ENCODE assay signal across 1 mouse cellular context in genomic region chr1:156288556-156289221, GRCm38 (mm10).
TF ChIP-seq lines count a peak whose summit lies in the region.

No protein-coding gene starts in this region.

TF ChIP-seq in MEL, 35 proteins besides CTCF, POLR2A, EP300 and RAD21 (continued from another document):
- TF ChIP-seq CHD1 (IDR thresholded peaks at IDR 0.05; ENCODE audit: low read depth, low read length) (no peak), ETS1 (IDR thresholded peaks at IDR 0.05; ENCODE audit: low read depth, low read length) (peak; percentile 85), ELF1 (IDR thresholded peaks at IDR 0.05; ENCODE audit: low read depth, low read length) (no peak), RCOR1 (IDR thresholded peaks at IDR 0.05; ENCODE audit: low read depth, low read length) (no peak), KAT2A (conservative IDR thresholded peaks at IDR 0.05; ENCODE audit: low read depth, low read length) (no peak), POLR2AphosphoS5 (IDR thresholded peaks at IDR 0.05; ENCODE audit: borderline replicate concordance, low read depth, low read length) (no peak), POLR2AphosphoS2 (IDR thresholded peaks at IDR 0.05; ENCODE audit: low read length) (no peak), GATA1 (IDR thresholded peaks at IDR 0.05; ENCODE audit: low read depth, low read length) (peak; percentile 69), ZKSCAN1 (IDR thresholded peaks at IDR 0.05; ENCODE audit: low read depth, low read length) (no peak), ZNF384 (IDR thresholded peaks at IDR 0.05; ENCODE audit: low read depth, low read length) (no peak), MAZ (IDR thresholded peaks at IDR 0.05; ENCODE audit: low read depth, low read length) (no peak), NRF1 (IDR thresholded peaks at IDR 0.05; ENCODE audit: insufficient read depth, low read depth, low read length, poor library complexity, severe bottlenecking) (no peak), SIN3A (IDR thresholded peaks at IDR 0.05; ENCODE audit: low read length) (peak; percentile 34), TCF12 (IDR thresholded peaks at IDR 0.05; ENCODE audit: low read depth, low read length) (no peak; the same call in 1 of the 2 replicates), USF2 (IDR thresholded peaks at IDR 0.05; ENCODE audit: borderline replicate concordance in 1 of 2, insufficient read depth in 1 of 2, low read depth in 1 of 2, low read length in 2 of 2) (peak; percentile 75 to 88), JUND (IDR thresholded peaks at IDR 0.05; ENCODE audit: low read depth, low read length) (no peak), SMC3 (IDR thresholded peaks at IDR 0.05; ENCODE audit: low read depth, low read length) (no peak), CHD2 (IDR thresholded peaks at IDR 0.05; ENCODE audit: low read length) (no peak), NELFE (IDR thresholded peaks at IDR 0.05; ENCODE audit: low read depth, low read length) (no peak), ZC3H11A (IDR thresholded peaks at IDR 0.05; ENCODE audit: low read depth, low read length) (no peak), MYC (IDR thresholded peaks at IDR 0.05; ENCODE audit: low read depth, low read length) (0 out of 2 replicates have a peak, but pooled peaks have one; percentile 50)
